Mouse (Mus musculus) CD4-positive, CD25-positive, alpha-beta regulatory T cell, adult 4 months (primary cell): ENCODE data around the gene Ptprt. TPM values are rescaled to one million over a fixed set of nuclear protein-coding genes. Genes with fewer than 3 reads are reported as not detected.

Experiments
- ATAC-seq: one replicate; pipeline ENCODE4 v1.8.0; 2017
- polyA plus RNA-seq, 2 experiments: library from polyadenylated mRNA; unstranded; fragments of 100-300 nt; shearing (Covaris generic); gene quantifications; one replicate each; pipeline ENCODE4 v1.2.1; 2017

The Ptprt gene
- polyA plus RNA-seq, 2 experiments from 2014 or later: not detected

DNA sequence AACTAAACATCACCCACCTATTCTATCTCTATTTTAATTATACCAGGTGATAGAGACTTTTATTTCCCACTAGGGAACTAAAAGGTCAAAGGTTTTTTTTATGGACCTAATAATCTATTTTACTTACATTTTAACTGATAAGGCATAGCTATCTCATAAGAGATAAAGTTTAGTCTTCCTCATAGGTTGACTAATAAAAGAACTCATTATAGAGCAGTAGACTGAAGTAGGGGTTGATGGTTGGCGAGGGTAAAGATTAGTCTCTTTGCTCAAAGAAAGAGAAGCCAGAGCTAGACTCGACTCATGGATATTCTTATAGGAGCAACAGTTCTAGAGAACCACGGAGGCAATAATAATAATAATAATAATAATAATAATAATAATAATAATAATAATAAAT, 1004.3 kb downstream of the Ptprt start:
- ATAC-seq: no peak

DNA sequence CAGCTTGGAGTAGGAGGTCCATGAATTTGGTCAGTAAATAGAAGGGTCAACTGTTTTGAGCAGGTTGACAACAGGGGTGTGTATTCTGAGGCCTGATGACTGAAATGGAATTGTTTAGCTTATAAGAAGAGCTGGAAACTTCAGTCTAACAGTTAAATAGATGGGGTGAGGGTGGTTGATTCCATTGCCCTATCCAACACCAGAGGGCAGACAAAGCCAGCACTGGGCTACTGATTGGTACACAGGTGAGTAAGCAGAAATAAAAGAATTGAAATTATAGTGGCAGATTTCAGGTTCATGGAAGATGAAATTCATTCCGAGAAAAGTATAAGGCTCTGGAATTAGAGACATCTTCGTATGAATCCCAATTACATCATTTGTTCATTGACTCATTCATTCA, 1020.1 kb downstream of the Ptprt start:
- no peak for ATAC-seq

DNA sequence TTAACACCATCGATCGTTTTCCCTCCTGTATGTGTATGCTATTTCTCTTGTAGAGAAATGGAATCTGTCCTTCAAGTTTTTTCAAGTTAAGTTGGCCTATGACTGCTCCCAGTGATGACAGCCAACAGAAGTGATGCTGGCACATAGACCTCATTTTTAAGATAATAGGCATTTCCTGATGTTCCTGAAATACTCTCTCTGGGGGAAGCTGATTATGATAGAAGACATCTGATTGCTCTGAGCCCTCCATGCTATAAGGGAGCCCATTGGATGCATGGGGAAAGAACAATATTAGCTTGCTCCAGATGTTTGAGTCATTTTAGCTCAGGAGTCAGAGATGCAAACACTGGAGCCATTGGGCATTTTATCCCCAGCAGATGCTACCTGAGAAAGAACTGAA, 1026.9 kb downstream of the Ptprt start:
- no peak for ATAC-seq

DNA sequence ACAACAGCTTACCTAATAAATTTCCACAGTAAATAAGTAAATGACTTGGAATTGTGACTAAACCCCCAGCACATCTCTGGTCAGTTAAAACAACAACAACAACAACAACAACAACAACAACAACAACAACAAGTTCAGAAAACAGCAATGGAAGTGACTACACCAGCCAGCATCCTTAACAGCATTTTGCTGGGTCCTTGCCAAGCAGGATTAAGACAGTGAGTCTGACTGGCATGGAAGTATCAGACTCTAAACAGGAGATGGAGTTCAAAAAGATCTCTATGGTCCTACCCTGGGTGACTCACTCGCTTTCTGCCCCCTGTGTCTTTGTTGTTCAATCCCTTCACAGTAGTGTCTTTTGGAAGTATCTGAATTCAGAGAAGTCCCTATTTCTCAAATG, 1035.1 kb downstream of the Ptprt start:
- no peak for ATAC-seq

DNA sequence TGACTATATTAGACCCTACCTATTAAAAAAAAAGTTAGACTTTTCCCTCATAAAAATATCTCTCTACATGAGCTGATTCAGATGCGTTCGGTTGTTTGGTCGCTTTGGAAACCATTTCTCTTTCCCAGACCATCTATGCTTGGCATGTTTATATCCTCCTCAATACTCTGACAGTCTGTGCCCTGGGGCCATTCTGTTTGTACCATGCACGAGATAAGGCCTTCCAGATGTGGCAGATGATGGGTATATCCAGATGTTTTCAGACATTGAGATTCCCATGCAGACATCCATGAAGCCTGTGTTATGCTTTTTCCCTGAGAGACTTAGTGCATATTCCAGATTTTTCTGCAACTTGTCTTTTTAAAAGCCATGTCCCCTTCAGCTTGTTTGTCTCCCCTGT, 1052.5 kb downstream of the Ptprt start:
- no peak for ATAC-seq

DNA sequence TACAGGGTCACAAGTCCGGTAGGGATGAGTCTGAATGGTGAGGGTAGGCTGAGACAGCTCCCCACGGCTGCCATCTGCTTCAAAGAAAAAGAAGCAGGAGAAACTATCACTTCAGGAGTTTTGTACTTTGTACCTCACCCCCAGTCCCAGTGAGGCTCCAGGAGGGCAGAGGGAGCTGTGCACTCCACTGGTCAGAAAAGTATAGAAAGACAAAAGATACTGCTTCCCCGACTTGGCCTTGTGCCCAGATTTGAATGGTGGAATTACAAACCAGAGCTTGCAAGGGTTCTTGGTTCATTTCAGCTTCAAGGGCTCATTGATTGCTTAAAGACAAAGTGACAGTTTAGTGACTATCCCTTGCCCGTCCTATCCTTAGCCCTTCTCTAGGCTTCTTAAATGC, 1053.6 kb downstream of the Ptprt start:
- no peak for ATAC-seq

DNA sequence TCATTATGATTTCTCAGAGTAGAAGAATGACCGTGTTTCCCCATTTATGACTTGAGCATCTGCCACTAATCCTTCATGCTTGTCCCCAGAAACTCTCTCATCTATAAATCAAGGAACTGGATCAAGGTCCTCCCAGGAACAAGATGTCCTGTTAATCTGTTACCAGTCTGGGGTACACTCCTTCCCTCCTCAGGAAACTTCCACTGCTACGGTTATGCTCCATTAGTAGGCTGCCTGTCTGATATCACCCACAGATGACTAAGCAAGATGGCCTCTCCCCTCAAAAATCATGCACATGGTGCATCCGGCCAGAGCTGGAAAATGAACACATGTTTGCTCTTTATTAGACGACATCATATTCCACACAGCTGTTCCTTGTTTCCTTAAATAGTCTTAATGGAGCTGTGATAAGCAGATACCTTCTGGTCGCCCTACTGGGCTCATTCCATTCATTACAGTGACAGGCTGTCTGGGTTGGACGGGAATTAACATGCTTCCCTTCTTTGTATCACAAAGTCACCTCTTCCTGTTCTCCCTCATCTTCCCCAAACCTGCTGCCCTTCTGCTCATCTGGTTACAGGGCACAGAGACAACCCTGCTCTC, 1060.6 kb downstream of the Ptprt start:
- ATAC-seq: no peak

DNA sequence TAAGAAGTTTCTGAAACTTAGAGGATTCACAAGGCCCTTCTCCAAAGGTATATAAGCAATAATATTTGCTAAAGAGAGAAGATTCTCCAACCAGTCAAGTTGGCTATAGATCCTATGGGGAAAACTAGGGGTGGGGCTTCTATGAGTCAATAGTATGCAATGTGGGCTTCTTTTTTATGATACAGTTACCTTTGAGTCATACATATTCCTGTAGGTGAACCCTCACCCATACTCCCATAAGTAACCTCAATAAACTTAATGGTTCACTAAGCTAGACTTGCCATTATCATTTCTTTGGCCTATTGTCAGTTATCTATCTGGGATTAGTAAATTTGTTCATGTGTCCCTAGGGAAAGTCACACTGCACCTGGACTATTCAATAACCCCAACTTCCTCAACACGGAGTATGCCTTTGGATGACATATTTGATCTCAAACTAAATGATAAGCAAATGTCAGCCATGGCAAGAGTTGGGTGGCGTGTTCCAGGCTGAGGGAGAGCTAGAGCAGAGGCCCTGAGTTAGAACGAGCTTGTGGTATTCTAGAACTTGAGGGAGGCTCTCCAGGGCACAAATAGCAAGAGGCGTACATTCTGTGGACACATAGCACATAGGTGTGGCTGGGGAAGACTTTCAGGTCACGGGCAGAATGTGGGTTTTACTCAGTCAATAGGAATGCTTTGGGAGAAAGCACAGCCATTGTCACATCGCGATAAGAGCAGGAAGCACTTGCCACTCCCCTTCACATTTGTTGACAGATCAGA, 1067.4 kb downstream of the Ptprt start:
- no peak for ATAC-seq

DNA sequence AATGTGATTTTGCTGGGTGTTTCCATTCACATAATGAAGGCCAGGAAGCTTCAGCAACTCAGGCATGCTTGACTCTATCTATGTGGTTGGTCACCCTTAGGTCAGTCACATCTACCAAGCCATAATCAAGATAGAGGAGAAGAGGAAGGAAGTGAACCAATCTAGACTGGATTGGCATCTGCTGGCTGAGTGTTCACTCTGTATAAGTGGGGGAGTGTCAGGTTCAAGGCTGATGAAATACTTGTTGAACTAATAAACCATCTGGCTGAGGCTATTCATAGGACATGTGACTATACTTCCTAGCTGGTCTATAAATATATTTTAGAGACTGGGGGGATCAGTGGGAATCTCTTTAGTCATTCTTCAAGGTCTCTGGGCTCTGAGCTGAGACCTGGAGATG, 1086.5 kb downstream of the Ptprt start:
- no peak for ATAC-seq

DNA sequence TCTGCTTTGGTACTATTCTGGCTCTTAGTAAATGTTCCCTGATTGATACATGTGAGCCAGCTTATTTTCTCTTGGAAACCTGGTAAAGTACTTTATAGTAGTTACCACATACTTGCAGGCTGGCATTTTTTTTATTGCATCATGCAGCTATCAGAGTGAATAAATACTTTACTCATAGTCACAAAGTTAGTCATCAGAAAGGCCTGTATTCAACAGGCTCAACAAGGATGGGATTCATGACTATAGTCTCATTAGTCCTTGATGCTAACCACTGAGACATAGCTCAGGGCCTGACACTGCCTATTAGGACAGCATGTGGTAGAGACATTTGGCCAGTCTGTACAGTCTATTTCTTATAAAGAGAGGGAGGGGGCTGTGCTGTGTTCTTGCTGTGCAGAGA, 1088.7 kb downstream of the Ptprt start:
- no peak for ATAC-seq

DNA sequence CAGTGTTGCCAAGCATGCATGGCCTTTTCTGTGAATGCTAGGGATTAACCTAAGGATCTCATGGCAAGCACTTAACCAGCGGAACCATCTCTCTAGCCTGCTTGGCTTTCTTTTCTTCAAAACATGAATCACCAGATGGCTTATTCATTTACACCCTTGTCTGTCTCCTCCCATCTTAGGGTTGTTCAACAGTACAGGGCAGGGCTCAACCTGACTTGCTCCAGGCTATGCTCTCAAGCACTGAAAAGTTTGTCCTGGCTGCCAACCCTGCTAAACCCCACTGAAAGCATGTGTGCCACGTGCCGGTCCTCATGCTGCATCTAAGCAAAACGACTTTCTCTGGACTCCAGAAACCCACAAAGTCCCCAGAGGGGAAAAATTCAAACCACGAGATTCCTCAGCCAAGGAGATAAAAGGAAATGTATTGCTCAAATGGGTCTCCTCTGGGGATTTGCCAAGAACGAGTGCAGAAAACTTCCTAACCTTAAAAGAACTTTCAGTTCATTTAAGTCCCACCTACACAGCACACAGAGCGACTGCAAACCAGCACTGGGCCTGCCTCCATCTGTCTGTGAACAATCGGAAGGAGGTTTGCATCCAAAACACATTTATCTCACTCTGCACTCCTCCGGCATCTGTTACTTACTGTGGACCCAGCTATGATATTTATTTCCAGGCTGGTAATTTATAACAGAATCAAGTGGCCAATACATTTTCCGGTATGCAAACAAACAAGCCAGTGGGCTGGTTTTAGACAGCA, 1090.5 kb downstream of the Ptprt start:
- no peak for ATAC-seq

DNA sequence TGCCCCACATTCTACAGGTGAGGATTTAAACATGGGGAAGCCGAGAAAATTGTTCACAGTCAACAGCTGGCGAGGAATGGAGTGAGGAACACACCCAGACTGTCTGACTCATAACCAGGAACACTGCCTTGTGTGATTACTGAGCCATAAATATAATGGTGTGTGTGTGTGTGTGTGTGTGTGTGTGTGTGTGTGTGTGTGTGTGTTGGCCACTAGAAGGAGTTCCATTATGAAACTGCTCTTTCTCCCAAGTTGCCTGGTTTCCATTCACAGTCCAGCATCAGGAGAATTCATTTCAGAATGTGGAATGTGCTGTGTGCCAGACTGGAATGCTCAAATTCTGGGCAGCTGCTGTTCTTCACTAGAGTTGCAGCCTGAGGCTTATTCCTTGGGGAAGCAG, 1099.4 kb downstream of the Ptprt start:
- ATAC-seq: no peak

DNA sequence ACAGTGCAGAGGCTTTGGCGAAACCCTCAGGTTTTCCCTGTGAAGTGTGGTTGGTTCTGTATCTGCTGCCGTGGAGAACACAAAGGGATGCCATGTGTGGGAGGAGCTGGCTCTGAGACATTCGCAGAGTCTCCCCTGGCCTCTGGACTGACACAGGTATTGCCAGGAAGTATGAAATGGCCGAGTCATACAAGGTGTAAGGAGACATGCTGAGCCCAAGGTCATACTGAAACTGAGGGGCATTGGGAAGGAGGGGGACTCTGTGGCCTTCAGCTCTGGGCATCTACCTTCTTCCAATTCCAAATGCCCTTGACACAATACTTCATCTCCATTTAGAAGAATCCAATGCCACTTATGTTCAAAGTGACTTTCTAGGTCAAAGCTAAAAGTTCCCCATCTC, 1103.1 kb downstream of the Ptprt start:
- no peak for ATAC-seq

DNA sequence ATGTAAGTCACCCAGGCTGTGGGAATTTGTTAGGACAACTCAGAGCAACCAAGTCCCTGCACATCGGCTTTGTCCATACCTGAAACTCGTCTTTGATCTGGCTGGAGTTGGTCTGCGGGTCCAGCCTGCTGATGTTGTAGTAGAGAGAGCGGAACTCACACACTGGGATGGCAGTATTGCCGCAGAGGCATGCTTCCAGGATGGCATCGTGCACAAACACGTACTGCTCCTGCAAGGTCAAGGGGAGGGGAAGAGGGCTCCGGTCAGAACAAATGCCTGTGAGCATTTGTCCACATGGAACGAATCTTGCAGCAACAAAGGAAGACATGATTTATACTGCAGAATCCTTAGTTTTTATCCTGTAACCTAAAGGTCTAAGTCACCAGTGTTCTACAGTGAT, 1107.3 kb downstream of the Ptprt start:
- ATAC-seq: no peak

DNA sequence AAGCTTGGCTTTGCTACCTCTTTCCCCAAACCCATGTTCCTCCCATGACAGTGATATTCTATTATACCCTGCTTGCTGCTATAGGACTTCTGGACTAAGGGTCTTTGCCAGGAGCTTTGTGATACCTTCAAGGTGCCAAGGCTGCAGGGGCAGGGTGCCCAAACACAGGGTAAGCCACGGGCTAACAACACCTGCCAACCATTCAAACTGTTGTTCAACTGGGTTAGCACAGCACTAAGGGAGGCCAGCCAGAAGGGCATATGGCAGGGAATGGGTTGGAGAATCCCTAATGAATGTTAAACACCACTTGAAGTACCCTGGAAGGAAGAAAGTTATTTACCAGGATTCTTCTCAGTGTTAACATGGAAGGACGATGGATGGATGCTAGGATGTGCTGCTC, 1108.9 kb downstream of the Ptprt start:
- ATAC-seq: no peak

DNA sequence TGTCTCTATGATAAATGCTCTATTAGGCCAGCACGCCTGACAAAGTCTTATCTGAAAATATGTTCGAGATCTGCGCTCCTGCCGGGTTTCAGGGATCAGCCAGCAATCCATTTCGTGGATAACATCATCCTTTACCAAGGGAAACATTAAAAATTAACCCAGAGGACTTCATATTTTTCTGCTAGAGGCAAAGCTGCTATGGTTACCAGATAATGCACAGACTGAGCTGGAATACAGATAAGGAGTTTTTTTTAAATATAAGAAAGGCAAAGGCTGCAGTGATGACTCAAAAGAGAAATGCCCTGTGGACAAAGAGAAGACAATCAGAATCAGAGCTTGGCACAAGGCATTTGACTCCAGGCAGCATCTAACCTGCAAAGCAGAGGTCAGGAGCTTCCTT, 1111.4 kb downstream of the Ptprt start:
- ATAC-seq: no peak

DNA sequence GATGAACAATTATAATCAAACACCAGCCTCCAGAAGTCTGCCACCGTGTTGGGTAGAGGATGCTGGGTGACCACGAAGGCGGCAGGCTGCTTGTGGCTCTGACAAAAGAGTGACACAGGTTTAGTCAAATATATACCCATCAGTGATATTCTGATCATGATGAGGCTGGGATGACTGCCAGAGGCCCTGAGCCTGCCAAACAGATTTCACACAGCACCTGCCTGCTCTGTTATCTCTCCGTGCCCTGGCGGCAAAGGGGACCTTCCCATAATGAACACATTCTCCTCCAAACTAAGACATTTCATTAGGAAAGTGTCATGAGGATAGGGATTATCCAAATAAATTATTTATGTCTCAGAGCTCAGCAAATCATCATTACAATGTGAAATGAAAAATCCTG, 1113.6 kb downstream of the Ptprt start:
- ATAC-seq: no peak

DNA sequence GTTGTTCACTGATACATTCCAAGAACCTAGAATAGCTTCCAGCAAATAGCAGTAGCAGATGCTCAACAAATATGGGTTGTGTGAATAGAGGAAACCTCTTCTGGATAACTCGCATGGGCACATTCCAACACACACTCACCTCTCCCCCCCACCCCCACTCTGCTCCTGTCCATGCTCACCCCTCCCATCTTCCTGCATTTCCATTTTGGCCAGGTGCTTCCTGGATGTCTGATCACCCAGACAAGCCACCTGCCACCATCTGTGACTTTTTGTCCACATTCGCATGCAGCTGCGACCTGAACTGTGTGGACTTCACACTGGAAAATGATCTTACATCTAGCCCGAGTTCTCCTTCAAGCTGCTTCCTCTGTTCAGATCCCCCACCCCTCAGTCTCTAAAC, 1115.5 kb downstream of the Ptprt start:
- ATAC-seq: no peak

DNA sequence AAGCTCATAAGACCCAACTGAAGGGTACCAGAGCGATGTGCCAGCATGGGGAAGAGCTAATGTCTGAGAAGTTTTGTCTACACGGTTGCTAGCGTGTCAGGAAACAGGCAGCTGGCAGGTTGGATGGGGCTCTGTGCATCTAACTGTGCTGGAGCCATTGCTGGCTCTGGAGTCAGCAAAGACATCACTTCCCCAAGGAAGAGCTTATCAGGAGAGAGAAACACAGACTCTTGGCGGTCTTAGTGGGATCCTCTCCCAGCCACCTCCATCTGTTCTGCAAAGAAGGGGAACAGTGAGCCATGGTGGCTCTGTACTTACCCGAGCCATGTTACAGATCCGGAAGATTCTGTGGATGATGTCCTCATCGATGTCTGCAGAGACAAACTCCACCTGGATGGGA, 1126.8 kb downstream of the Ptprt start:
- ATAC-seq: no peak

DNA sequence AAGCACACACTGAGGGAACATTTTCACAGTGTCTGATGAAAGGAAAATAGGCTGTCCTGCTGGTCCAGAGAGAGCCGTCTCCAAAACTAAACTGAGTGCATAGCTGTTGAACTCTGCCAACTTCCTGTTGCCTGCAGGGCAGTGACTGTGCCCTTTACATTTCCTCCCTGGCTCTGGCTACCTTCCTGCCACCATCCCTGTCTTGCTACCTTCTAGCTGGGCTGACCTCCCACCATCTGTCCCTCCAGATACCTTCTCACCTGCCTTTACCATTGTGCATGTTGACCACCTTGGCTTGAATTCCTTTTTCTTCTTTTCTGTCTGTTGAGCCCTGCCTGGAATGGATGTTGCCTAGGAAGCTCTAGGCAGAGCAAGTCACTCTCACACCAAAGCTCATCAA, 1133.8 kb downstream of the Ptprt start:
- ATAC-seq: no peak

DNA sequence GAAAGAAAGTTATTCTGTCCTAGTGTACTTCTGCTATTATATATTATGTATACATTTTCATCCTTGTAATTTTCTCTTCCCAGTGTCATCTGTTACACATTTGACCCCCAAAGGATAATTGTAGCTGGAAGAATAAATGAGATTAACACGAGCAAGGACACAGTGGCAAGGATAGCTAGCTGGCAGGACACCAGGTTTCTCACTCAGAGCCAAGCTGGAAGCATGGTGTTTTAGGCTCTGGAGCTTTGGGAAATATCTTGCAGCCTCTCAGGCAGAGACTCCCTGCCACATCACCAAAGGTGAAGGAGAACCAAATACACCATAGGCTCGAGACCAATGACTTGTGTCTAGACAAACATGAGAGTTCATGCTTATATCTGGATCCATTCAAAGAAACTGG, 1141.3 kb downstream of the Ptprt start:
- no peak for ATAC-seq

DNA sequence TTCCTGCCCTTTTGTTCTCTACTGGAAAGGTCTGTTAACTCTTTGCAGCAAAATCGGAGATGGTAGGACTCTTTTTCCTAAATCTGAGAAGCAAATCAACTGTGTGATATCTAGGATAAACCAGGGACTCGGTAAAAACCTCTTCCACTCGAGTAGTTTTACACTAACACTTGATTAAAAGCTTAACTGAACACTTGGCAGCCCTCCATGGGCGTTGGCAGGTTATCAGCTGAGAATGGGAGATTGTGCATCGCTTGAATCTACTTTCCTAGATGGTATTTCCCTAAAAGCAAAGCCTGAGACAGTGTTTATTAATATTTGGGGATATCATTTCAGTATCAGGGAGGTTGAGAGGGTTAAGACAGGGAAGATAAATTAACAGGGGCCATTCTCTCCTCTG, 1144.0 kb downstream of the Ptprt start:
- no peak for ATAC-seq

DNA sequence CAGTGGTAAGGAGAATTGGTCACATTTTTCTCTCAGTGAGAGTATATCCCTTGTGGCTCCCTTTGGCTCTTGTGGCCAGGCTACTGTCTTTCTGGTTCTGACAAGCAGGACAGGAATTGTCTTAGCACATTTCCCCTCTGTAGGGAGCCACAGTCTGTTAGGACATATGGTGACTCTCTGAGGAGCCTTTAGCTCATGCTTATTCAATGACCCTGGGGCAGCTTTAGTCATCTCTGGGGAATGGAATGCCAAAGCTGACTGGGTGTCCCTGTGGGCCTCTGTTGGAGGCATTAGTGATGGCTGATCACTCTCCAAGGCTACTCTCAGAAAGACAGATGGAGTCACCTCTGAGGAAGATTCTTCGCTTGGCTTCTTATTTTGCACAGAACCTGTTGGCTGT, 1147.7 kb downstream of the Ptprt start:
- ATAC-seq: no peak
